In genomic region chr13:58204986-58205385, GRCm38 (mm10) we compare ENCODE assay signal across 28 mouse cellular contexts. TPM values are rescaled to one million over a fixed set of nuclear protein-coding genes. Genes with fewer than 3 reads are reported as not detected.
DNase-seq lines count a peak whose midpoint lies in the region; ATAC-seq and TF ChIP-seq lines count a peak whose summit lies in the region.
"Had no signal": no experiment of that assay in that cellular context is flagged by ENCODE, and none has a peak within 500 bp of the region (broad histone marks: within the 10 kb centered on the region; RNA-seq: fewer than 3 reads in every experiment).

No protein-coding gene starts in this region.

- H3K4me1 ChIP-seq in cerebellum, adult 2 months (ENCODE audit: control insufficient read depth, insufficient read depth, low read length): peaks cover 28% of the 10 kb centered on the region
- H3K4me1 ChIP-seq: embryonic facial prominence, embryonic 15.5 days; hindbrain, embryonic 10.5 days; lung, embryonic 15.5 days; midbrain, embryonic 10.5 days had no signal

- H3K4me3 ChIP-seq in cerebellum, adult 2 months (replicated peaks; ENCODE audit: insufficient read depth, low read depth, low read length): no peak overlapping the region
- H3K4me3 ChIP-seq: embryonic facial prominence, embryonic 15.5 days; heart, embryonic 10.5 days; hindbrain, embryonic 10.5 days; left cerebral cortex, adult 2 months; lung, embryonic 15.5 days; midbrain, embryonic 10.5 days had no signal

- no peak for TF ChIP-seq CTCF in cerebellum, adult 2 months (IDR thresholded peaks at IDR 0.05; ENCODE audit: borderline replicate concordance, insufficient read depth, low read depth, low read length)

- no peak for TF ChIP-seq POLR2A in cerebellum, adult 2 months (IDR thresholded peaks at IDR 0.05; ENCODE audit: borderline replicate concordance, insufficient read depth, low read length)

- WGBS in cerebellum, adult 2 months: 36% methylated on average over 4 of the region's 4 CpGs

- ATAC-seq in erythroid progenitor cell, adult 5-6 weeks (replicated peaks; ENCODE audit: low FRiP score, poor library complexity, severe bottlenecking): 0 out of 2 replicates have a peak, but pooled peaks have one; percentile 25
- ATAC-seq in monocyte, adult 5-6 weeks (replicated peaks; ENCODE audit: insufficient number of reproducible peaks, low FRiP score, low TSS enrichment, poor library complexity, severe bottlenecking): peak; percentile 71
- ATAC-seq in frontal cortex, adult (ENCODE audit: low TSS enrichment): no peak
- ATAC-seq: activated CD4-positive, CD25-positive, alpha-beta regulatory T cell, adult 4 months; forebrain, embryonic 16.5 days; hindbrain, postnatal 0 days; intestine, embryonic 16.5 days; midbrain, embryonic 16.5 days had no signal

- no peaks in the 10 kb centered on the region for H3K27me3 ChIP-seq in cerebellum, adult 2 months (ENCODE audit: control insufficient read depth, insufficient read depth, low read length)
- H3K27me3 ChIP-seq: embryonic facial prominence, embryonic 15.5 days; lung, embryonic 15.5 days had no signal

- H3K27ac ChIP-seq in cerebellum, adult 2 months (ENCODE audit: insufficient read depth, low read length): no peak overlapping the region
- H3K27ac ChIP-seq: embryonic facial prominence, embryonic 15.5 days; heart, embryonic 10.5 days; hindbrain, embryonic 10.5 days; hindbrain, postnatal 0 days; left cerebral cortex, adult 2 months; liver, embryonic 14.5 days; lung, embryonic 15.5 days; midbrain, embryonic 10.5 days had no signal

- DNase-seq in cerebellum, adult 9-10 months: peak; percentile 7
- DNase-seq in cerebellum, adult 2 months: no peak
- peak; percentile 68 for DNase-seq in 416B (ENCODE audit: low read depth)
- no peak for DNase-seq in right cerebral cortex, postnatal 36 days (ENCODE audit: low spot score in 2 of 2)
- DNase-seq: adrenal gland, postnatal 10 days; cerebellum, adult 18-20 months; cerebellum, postnatal 36 days; gastrocnemius, postnatal 14 days; kidney, postnatal 4 days; layer of hippocampus, adult 9-11 months; lung, postnatal 36 days; right cerebral cortex, adult 18-20 months; thymus, postnatal 36 days had no signal

RNA-seq across cellular contexts. Expression of gene Ubqln1, which starts 10.5 kb away (rescaled TPM):
- 147 and 154 TPM in 2 replicates for polyA plus RNA-seq in cerebellum, adult 2 months (2012; rRNA removed)
- 35.0 and 39.4 TPM in 2 replicates for total RNA-seq in erythroid progenitor cell, adult 5-6 weeks (2015; ENCODE audit: low replicate concordance)
- total RNA-seq in erythroid progenitor cell, adult 5-6 weeks (2017; ENCODE audit: low replicate concordance): 19.4 and 32.5 TPM in 2 replicates
- total RNA-seq in monocyte, adult 5-6 weeks (2017): 45.1 to 61.2 TPM (median 45.8 TPM) in 3 replicates

RNA-seq across cellular contexts. Expression of gene Idnk, which starts 47.5 kb away (rescaled TPM):
- 35.5 and 39.6 TPM in 2 replicates for polyA plus RNA-seq in cerebellum, adult 2 months (2012; rRNA removed)
- 20.5 and 37.8 TPM in 2 replicates for total RNA-seq in erythroid progenitor cell, adult 5-6 weeks (2015; ENCODE audit: low replicate concordance)
- total RNA-seq in erythroid progenitor cell, adult 5-6 weeks (2017; ENCODE audit: low replicate concordance): 13.5 and 18.4 TPM in 2 replicates
- total RNA-seq in monocyte, adult 5-6 weeks (2017): 42.7 to 88.2 TPM (median 44.6 TPM) in 3 replicates

Comparison
In these comparisons a context has a peak if more than half of its experiments do, and no peak if none do; other contexts are left out.
1. DNase-seq: peak in cerebellum, adult 9-10 months (single experiment) and 416B (single experiment); none in cerebellum, adult 2 months (0 of 2) and right cerebral cortex, postnatal 36 days (0 of 2).